Mouse (Mus musculus) left cerebral cortex, adult 9 months (tissue): ENCODE measurements at regions not wholly inside any gene's neighbourhood (a gene's known extent, or its start where the extent isn't known, plus 50 kb on each side); places are given as distances from the start of the nearest gene placed in this dataset.

ENCODE experiments used
- DNase-seq, 2 experiments: peaks; one replicate each; pipeline ENCODE4 v3.0.0; 2022; ENCODE audit warnings: low spot score in 2 of 2

GRCm38 (mm10) chr5:77487837-77488827 lies 80.3 kb upstream of the Igfbp7 start:
- DNase-seq, result no peak

DNA sequence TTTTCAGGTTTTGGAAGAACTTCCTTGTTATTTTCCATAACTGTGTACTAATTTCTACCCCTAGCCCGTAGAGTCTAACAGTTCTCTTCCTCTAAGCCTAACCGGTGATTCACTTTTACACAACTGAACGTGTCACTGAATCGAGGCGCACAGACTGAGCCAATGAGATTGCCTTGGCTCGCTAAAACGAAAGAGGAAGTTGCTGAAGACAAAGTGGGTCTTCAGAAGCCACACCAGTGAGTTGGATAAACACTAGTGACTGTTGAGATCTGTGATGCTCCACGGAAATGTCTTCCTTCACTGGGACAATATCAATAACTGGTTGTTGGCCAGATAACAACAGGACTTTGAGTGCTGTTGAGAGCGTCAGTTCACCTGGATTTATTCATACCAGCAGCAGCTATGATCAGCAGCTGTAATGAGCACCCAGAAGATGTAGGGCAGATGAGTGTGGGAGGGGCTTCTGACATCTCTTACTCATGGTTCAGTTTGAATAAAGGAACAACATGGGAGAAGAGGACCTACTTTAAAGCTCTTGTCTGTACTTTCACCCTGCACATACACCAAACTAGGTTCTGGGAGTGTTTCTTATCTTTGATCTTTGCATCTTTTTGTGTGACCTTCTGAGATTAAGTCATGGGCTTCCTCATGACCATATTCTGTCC lies 75.3 kb upstream of the Igfbp7 start:
- no peak for DNase-seq

GRCm38 (mm10) chr5:77481811-77482210 lies 74.0 kb upstream of the Igfbp7 start:
- no peak for DNase-seq

GRCm38 (mm10) chr5:77477794-77478193 lies 70.0 kb upstream of the Igfbp7 start:
- DNase-seq, result peak in 1 of 2 experiments; percentile 28

- no peak for DNase-seq
These were observed 66.2 kb upstream of the Igfbp7 start for GRCm38 (mm10) chr5:77473896-77474486.

DNA sequence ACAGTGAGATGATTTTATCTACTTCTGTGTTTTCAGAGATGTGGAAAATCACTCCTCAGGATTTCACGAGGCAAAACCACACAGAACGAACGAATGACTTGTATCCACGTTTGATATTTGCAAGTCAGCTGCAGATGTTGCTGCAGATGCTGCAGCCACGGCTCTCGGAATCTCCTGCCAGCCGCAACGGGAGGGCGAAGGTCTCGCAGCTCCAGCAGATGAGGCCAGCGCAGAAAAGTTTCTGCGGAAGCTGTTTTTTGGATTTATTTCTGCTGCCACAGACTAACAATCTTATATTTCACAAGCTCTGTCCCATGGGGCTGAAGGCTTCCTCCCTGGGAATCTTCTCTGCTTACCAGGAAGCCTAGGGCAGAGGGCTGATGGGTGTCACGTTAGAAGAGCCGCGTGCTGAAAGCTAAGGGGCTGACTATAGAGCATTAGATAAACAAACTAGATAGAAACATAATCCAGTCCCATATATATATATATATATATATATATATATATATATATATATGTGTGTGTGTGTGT lies 61.5 kb upstream of the Igfbp7 start:
- no peak for DNase-seq

GRCm38 (mm10) chr5:77468467-77468866 lies 60.6 kb upstream of the Igfbp7 start:
- DNase-seq, result peak in 1 of 2 experiments; percentile 67

GRCm38 (mm10) chr5:77464851-77465548 lies 57.2 kb upstream of the Igfbp7 start:
- peak in 1 of 2 experiments; percentile 58 for DNase-seq

GRCm38 (mm10) chr5:77459896-77460717 lies 52.3 kb upstream of the Igfbp7 start:
- peak; percentile 76 to 95 for DNase-seq
